Mouse (Mus musculus) urinary bladder, postnatal 10 days (tissue): Measurements from ENCODE around the gene Bag6.

Source experiments
- DNase-seq: peaks from one replicate; pipeline ENCODE4 v3.0.0; 2022; ENCODE audit warnings: low spot score

Gene Bag6

DNA sequence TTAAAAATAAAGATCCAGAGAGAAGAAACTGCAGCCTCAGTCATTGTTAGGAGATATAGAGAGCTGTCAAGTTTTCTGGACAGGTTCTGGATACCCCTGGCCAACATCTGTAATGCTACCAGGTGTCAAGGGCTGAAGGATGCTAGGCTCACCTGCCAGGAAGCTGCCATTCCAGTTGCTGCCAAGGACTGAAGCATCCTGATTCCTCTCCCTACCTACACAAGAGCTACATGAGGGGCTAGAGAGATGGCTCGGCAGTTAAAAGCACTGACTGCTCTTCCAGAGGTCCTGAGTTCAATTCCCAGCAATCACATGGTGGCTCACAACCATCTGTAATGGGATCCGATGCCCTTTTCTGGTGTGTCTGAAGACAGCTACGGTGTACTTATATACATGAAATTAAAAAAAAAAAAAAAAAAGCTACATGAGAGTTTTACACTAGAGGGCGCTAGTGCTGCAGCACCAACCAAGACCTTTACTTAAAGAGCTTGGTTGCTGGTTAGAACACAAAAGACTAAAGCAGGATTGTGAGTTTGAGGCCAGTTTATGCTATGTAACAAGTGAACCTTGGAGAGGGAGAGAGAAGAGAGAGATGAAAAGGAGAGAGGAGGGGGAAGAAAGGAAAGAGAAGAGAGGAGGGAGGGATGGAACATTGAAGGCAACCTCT lies 33.7 kb downstream of the Bag6 start:
- no peak for DNase-seq

DNA sequence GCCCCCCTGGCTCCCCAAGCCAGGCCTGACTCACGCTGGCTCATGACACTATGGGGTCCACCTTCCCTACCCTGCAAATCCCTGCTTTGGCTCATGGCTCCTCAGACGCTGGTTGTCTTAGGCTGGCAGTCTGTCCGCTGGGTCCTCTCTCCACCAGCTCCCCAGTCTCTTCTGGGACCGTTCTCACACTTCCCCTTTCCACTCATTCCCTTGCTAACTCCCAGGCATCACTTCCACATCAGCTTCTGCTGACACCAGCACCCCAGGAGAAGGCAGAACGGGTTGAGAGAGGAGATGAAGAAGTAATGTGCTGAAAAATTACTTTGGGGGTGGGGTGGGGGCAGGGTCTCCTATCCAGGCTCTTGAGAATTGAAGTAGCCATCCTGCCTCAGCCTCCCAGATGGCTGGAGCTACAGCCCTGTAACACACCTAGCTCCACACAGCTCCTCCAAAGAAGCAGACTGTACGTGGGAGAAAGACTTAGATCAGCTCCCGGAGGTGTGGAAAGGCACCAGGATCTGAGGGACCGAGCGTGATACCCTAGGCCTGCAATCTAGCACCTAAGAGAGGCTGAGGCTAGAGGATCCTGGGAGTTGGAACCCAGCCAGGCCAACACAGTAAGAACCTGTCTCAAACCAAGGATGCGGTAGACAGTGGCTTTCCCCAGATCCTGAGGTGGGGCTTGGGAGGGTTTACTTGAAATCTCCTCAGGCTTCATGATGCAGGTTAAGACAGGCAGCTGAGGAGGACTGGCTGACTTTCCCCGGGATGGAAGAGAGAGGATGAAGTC lies 37.7 kb downstream of the Bag6 start:
- no peak for DNase-seq

- DNase-seq = no peak
Observed at GRCm38 (mm10) chr17:35173329-35173728, 38.4 kb downstream of the Bag6 start.

DNA sequence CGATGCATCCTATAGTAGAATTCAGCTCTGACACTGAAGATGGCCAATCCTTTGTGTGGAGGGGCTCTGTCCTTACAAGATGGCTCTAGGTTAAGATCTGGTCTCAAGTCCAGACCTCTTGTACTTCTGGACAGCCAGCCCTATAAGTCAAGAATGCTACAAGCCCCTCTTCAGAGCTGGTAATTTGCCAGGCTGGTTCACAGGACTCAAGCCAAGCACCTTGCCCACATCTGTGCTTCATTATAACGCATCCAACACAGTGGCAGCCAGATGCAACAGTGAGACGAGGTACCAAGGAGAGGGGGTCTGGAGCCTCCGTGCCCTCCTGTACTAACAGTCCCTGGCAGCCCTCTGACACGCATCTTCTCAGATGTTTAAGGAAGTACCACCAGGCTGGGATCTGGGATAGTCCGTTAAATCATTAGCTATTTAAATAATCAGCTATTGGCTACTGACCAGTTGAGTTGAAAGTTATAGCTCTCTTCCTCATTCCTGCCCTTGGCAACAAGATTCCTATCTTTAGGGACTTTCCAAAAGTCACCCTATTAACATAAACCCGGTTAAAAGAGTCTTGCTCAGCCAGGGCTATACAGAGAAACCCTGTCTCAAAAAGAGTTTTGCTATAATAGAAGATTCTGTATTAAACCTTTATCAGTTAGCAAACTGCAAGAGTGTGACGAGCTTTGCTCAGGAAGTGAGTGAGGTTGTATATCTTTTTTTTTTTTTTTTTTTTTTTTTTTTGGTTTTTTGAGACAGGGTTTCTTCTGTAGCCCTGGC lies 39.4 kb downstream of the Bag6 start:
- DNase-seq = no peak

GRCm38 (mm10) chr17:35175382-35175781 lies 40.4 kb downstream of the Bag6 start:
- DNase-seq = no peak

- DNase-seq = no peak
Observed at GRCm38 (mm10) chr17:35175968-35176367, 41.0 kb downstream of the Bag6 start, which contains the start of gene Aif1. Gene Aif1, minus strand, starts transcription at chr17:35176068.

- DNase-seq = no peak
Observed at GRCm38 (mm10) chr17:35178528-35178927, 43.5 kb downstream of the Bag6 start.

DNA sequence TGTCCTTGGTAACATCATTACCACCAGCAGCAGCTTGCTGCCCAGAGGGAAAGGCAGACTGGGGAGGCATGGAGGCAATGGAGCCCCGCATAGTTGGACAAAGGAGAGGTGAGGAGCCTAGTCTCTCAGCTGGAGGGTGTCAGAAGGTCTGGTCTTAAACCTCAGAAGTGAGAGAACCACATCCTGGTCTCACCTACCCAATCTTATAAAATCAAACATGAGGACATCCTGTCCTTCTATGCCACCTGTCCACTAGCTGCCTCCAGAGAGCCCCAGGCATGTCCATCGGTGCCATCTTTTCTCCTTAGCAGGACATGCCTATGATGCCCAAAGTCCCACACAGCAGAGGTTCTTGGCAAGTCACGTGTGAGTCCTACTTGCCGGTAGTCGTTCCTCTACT lies 45.1 kb downstream of the Bag6 start:
- DNase-seq = no peak

DNA sequence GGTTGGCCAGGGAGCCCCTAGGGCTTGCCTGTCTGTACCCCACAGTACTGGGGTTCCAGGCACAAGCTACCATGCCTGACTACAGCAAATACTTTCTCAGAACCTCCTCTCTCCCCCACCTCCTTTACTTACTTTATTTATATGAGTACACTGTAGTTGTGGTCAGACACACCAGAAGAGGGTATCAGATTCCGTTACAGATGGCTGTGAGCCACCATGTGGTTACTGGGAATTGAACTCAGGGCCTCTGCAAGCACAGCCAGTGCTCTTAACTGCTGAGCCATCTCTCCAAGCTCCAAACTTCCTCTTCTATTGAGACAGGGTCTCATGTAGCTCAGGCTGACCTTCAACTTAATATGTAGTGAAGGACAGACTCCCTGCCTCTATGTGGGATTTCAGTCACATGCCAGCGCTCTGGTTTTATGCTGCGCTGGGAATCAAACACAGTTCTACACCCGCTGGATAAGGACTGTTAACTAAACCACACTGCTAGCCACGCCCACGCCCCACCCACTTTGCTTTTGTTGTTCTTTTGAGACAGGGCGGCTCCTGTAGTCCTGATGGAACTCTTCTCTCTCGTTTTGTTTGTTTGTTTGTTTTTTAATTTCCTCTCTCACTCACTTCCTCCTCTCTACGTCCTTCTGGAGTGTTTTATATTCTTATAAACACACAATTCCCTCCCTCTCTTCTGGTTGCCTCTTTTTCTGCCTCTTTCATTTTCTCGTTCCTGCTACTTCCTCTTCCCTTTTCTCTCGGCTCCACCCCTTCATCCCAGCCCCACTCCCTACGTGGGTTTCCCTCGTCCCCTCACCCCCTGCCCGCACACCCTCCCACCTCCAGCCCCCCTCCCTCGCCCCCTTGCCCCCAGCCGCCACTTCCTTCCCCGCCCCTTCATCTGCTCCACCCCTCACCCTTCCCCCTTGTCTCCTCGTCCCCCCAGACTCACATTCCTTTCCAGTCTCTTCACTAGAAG lies 50.9 kb downstream of the Bag6 start:
- DNase-seq = no peak

- DNase-seq = no peak
Observed at GRCm38 (mm10) chr17:35186681-35187080, 51.7 kb downstream of the Bag6 start.

- DNase-seq = no peak
Observed at GRCm38 (mm10) chr17:35187345-35187744, 52.4 kb downstream of the Bag6 start.

DNA sequence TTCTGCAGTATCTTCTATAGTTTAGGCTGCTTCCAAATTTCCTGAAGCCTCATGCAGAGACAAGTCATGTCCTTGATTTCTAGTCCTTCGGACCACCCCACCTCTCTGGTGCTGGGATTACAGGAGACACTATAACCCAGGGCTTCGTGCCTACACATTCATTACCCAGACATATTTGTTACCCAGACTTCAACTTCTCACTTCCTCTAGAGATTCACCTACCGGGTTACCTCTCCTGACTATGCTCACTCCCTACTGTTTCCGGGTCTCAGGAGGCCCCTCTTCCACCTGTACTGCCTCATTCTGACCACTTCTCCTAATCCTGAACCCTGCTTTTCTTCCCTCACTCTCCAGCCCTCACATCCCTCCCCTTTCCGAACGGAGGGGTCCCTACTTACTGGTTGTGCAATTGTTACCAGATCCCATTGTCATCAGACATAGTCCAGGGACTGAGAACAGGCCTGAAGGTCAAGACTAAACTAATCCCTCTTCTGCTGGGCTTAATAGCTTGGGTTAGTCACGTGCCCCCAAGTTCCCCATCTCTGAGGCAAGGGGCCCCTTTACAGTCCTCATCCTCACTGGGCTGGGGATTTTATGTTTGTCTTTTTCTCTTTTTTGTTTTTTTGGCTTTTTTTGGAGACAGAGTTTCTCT lies 53.1 kb downstream of the Bag6 start, which contains the start of gene Lst1:
Gene Lst1 (minus strand): TSS at position 481 of the 652 bp plus-strand sequence.
- no peak for DNase-seq

DNA sequence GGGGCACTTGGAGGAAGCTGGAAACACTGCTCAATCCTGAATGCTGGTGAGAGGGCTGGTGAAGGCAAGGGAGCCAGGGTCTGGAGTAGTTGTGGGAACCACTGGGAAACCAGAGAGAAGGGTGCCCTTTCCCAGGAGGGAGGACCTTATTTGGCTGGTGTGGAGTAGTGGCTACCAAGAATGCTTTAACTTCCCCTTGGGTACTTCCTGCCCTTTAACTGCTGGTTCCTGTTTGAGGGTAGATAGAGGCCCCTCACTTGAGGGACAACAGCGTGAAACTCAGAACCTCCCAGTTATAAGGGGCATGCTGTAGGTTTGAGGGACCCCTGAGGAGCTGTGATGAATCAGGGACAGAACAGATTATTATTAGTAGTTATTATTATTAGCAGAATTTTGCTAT lies 54.2 kb downstream of the Bag6 start:
- no peak for DNase-seq

GRCm38 (mm10) chr17:35190096-35190495 lies 55.1 kb downstream of the Bag6 start:
- no peak for DNase-seq

DNA sequence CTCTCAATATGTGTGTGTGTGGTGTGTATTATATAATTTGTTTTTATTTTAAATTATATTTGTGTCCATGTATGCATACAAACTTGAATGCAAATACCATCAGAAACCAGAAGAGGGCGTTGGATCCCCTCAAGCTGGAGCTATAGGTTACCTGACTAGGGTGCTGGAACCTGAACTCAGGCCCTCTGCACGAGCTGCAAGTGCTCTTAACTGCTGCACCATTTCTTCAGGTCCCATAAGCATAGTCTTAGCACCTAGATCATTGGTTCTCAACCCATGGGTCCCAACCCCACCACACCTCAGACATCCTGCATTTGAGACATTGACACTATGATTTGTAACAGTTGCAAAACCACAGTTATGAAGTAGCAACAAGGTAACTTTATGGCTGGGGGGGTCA lies 56.7 kb downstream of the Bag6 start:
- no peak for DNase-seq

DNA sequence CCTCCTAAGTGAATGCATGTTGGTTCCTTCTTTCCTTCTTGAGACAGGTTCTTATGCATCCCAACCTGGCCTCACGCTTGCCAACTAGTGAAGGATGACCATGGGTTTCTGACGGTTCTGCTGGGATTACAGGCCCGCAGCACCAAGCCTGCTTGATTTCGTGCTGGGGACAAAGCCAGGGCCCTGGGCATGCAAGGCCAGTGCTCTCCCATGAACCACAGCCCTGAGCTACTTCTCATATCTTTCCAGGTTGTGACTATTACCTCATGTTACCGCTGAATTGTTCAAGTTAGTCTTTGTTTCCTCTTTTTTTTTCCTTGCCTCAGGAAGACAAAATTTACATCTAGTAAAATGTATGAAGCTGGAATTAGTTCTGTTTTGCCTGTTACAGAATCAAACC lies 57.9 kb downstream of the Bag6 start:
- DNase-seq = no peak

DNA sequence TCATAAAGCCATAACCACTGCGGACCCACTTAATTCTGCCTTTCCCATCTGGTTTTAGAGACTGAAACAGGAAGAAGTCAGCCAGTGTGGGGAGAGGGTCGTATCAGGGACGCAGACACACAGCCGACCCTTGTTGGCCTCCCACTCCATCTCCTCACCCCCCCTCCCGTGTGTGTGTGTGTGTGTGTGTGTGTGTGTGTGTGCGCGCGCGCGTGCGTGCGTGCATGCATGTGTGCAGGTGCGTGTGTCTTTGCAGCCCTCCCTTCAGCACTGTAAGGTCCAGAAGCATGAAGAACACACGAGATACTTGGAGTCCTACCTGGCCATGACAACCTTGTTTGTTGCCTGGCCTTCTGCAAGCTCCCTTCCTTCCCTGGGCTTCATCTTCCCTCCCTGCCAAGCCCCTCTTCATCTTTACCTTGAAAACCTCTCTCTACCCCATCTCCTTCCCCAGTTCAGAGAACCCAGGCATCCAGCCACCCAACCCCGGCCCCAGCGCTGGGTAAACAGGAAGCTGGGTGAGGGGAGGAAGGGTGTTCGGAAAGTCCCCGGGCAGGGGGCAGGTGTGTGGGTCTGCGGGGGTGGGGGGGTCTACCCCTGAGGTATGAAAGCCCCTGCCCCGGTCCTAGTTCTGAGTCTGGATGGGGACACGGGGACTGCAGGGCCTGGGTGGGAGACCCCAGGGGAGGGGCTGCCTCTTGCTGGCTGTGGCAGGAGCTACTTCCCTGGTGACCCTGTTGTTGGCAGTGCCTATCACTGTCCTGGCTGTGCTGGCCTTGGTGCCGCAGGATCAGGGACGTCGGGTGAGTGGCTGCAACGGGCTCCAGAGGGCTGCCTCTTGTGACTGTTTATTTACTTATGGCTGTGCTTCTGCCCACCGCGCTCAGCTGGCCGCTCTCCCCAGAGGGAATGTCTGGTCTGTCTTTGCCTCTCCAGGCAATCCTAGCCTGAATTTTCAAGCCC lies 59.2 kb downstream of the Bag6 start, which contains the start of gene Ltb:
Gene Ltb (plus strand): TSS at position 559 of the 963 bp plus-strand sequence.
- no peak for DNase-seq

GRCm38 (mm10) chr17:35194844-35195630 lies 60.1 kb downstream of the Bag6 start:
- no peak for DNase-seq
